Mouse (Mus musculus): ENCODE measurements at regions not wholly inside any gene's neighbourhood (a gene's known extent, or its start where the extent isn't known, plus 50 kb on each side); places are given as distances from the start of the nearest gene placed in this dataset.
A peak's percentile ranks its signal among the peaks of the same experiment; 100 is the strongest.

- WGBS = 34% methylated on average over 4 of the region's 4 CpGs
- peak; percentile 91 for ATAC-seq (ENCODE audit: low FRiP score, low read depth)
- no peak overlapping the region for H3K4me3 ChIP-seq
- peaks cover 12% of the 10 kb centered on the region for H3K4me1 ChIP-seq
- H3K27me3 ChIP-seq = no peaks in the 10 kb centered on the region
- H3K9ac ChIP-seq = no peak overlapping the region
- no peak overlapping the region for H3K4me2 ChIP-seq (replicated peaks)
- peak overlapping the region; percentile 28; the same call in 1 of the 2 replicates for H3K27ac ChIP-seq
- no peaks in the 10 kb centered on the region for H3K9me3 ChIP-seq
- H3K36me3 ChIP-seq = no peaks in the 10 kb centered on the region
Measured at GRCm38 (mm10) chr15:6934564-6934980, 59.8 kb upstream of the Osmr start.

DNA sequence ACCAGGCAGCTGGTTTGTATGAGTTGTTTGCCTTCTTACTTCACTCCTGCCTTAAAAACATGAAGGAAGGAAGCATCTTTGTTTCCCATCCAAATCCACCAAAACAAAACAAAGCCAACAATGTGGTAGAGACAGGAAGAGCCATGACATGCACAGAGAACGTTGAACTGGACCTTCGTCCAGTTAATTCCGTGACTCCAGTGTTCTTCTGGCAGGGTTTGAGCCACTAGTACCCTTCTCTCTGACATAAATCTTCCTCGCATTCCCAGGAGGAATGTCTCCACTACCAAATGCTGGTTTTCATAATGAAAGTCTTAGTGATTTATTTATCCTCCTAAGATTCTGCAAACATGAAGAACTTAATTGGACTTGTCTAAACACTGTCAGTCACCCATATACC is 66.7 kb upstream of the Osmr start:
- H3K4me1 ChIP-seq = no peaks in the 10 kb centered on the region
- H3K4me3 ChIP-seq = no peak overlapping the region
- no peak overlapping the region for H3K4me2 ChIP-seq (replicated peaks)
- no peaks in the 10 kb centered on the region for H3K36me3 ChIP-seq
- no peak for ATAC-seq (ENCODE audit: low FRiP score, low read depth)
- H3K27me3 ChIP-seq = peaks cover 4% of the 10 kb centered on the region; the same call in 1 of the 2 replicates
- H3K27ac ChIP-seq = no peak overlapping the region
- no peak overlapping the region for H3K9ac ChIP-seq
- H3K9me3 ChIP-seq = peaks cover 8% of the 10 kb centered on the region; the same call in 1 of the 2 replicates
- 80% methylated on average over 4 of the region's 4 CpGs for WGBS

GRCm38 (mm10) chr15:6949236-6949635 is 74.5 kb upstream of the Osmr start:
- peaks cover 9% of the 10 kb centered on the region; the same call in 1 of the 2 replicates for H3K4me1 ChIP-seq
- H3K36me3 ChIP-seq = no peaks in the 10 kb centered on the region
- H3K4me2 ChIP-seq (replicated peaks) = no peak overlapping the region
- H3K27ac ChIP-seq = no peak overlapping the region
- peaks cover 3% of the 10 kb centered on the region; the same call in 1 of the 2 replicates for H3K27me3 ChIP-seq
- H3K9me3 ChIP-seq = peaks cover 8% of the 10 kb centered on the region; the same call in 1 of the 2 replicates
- ATAC-seq (ENCODE audit: low FRiP score, low read depth) = no peak
- 76% methylated on average over 5 of the region's 5 CpGs for WGBS
- H3K9ac ChIP-seq = no peak overlapping the region
- H3K4me3 ChIP-seq = no peak overlapping the region

DNA sequence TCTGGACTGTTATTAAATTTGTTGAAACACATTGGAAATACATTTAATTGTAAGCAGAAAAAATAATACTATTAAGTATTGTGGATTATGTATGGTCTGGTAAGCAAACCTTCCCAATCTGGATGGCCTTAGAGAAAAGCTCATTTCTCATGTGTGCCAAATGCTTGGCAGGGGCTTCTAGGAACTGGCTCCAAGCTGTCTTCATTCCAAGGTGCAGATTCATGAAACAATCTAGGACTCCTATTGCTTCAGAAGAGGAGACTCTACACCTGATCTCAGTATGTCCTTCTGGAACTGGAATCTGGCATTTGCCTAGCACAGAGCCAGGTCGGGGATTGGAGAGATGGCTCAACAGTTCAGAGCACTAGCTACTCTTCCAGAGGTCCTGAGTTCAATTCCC is 74.9 kb upstream of the Osmr start:
- peaks cover 13% of the 10 kb centered on the region; the same call in 1 of the 2 replicates for H3K4me1 ChIP-seq
- no peak overlapping the region for H3K9ac ChIP-seq
- no peak overlapping the region for H3K4me3 ChIP-seq
- no peak for ATAC-seq (ENCODE audit: low FRiP score, low read depth)
- H3K27ac ChIP-seq = no peak overlapping the region
- WGBS = 91% methylated on average over 1 of the region's 1 CpGs
- H3K36me3 ChIP-seq = no peaks in the 10 kb centered on the region
- H3K4me2 ChIP-seq (replicated peaks) = no peak overlapping the region
- peaks cover 3% of the 10 kb centered on the region; the same call in 1 of the 2 replicates for H3K27me3 ChIP-seq
- H3K9me3 ChIP-seq = peaks cover 4% of the 10 kb centered on the region; the same call in 1 of the 2 replicates

DNA sequence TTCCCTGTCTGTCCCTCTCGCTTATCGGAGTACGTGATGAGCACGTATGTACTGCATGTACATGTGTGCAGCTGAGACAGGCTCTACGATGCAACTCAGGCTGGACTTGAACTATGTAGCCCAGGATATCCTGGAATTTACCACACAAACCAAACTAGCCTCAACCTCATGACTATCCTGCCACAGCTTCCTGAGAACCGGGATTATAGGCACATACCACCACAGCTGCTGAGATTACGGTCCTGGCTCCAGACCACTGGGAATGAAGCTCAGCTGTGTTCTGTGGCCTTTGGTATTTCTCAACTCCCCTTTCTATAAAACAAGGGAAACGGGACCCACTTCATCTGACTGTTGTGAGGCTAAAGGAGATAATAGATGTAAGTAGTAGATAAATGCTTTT is 75.7 kb upstream of the Osmr start:
- WGBS = 85% methylated on average over 8 of the region's 8 CpGs
- peaks cover 13% of the 10 kb centered on the region; the same call in 1 of the 2 replicates for H3K4me1 ChIP-seq
- 0 out of 2 replicates have a peak overlapping the region, but pooled peaks have one; percentile 6 for H3K27ac ChIP-seq
- no peak for ATAC-seq (ENCODE audit: low FRiP score, low read depth)
- H3K27me3 ChIP-seq = peaks cover 3% of the 10 kb centered on the region; the same call in 1 of the 2 replicates
- no peaks in the 10 kb centered on the region for H3K9me3 ChIP-seq
- no peak overlapping the region for H3K4me2 ChIP-seq (replicated peaks)
- no peak overlapping the region for H3K9ac ChIP-seq
- no peaks in the 10 kb centered on the region for H3K36me3 ChIP-seq
- H3K4me3 ChIP-seq = no peak overlapping the region

DNA sequence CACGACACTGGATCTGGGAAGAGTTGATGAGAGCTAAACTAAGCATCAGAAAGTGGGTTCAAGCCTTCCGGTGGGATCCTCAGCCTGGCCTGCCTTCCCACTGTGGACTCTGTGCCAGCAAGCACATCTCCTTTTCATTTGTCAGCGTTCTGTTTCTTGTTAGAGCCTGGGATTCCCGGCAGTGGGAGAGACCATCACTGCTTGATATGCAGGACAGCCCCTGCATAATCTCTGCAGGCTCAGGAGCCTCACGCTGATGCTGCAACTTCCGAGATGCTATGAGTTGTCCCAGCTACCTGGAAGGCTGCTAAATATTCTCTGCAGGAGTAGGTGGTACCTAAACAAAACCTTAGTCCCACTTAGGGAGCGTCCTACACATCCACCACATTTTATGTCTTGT is 78.8 kb upstream of the Osmr start:
- Histone ChIP-seq H3K9me3 (no peaks in the 10 kb centered on the region), H3K4me1 (peaks cover 13% of the 10 kb centered on the region; the same call in 1 of the 2 replicates), H3K36me3 (no peaks in the 10 kb centered on the region), H3K9ac (no peak overlapping the region), H3K4me3 (no peak overlapping the region), H3K27ac (no peak overlapping the region), H3K4me2 (replicated peaks) (no peak overlapping the region), H3K27me3 (peaks cover 3% of the 10 kb centered on the region; the same call in 1 of the 2 replicates)
- ATAC-seq (ENCODE audit: low FRiP score, low read depth) = peak; percentile 40; the same call in 1 of the 2 replicates
- 29% methylated on average over 7 of the region's 7 CpGs for WGBS

DNA sequence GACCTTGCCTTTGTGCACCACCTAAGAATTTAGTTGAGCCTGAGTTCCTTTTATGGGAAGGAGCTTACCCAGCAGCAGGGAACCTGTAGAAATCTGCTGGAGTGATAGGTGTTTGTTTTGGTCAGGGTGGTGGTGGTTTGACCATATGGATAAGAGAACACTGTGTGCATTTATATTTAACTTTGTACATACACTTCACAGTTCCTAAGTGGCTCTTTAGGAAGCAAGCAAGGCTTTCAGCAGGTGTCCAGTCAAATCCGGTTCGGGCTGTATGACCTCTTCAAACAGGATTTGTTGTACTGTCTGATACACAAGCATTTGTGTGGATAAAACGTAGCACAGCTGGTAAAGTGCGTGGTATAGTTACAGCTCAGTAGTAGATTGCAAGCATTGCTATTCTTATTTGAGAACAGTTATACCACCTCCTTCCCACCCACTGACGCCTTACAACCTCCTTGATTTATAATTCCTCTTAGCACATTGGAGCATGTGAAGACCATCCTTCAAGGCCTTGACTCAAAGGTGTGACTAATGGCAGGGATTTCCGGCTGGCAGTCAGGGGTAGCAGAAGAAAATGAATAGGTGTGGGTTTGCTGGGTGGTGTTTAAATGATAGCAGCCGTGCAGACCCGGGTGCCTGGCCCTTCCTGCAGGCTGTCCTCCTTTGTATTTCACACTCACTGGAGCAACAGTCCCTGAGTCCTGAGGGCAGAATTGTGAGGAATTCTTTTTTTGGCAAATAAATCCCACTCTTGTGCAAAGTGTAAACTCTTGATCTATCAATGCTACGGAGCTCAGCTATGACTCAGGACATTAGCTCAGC is 79.4 kb upstream of the Osmr start:
- no peak for ATAC-seq (ENCODE audit: low FRiP score, low read depth)
- WGBS = 41% methylated on average over 9 of the region's 9 CpGs
- no peak overlapping the region for H3K27ac ChIP-seq

GRCm38 (mm10) chr15:6959911-6960310 is 85.1 kb upstream of the Osmr start:
- no peak overlapping the region for H3K9ac ChIP-seq
- H3K4me1 ChIP-seq = no peaks in the 10 kb centered on the region
- no peaks in the 10 kb centered on the region for H3K27me3 ChIP-seq
- no peak overlapping the region for H3K27ac ChIP-seq
- H3K36me3 ChIP-seq = no peaks in the 10 kb centered on the region
- H3K4me3 ChIP-seq = no peak overlapping the region
- H3K9me3 ChIP-seq = no peaks in the 10 kb centered on the region
- no peak overlapping the region for H3K4me2 ChIP-seq (replicated peaks)
- WGBS = 76% methylated on average over 8 of the region's 8 CpGs
- no peak for ATAC-seq (ENCODE audit: low FRiP score, low read depth)

More for the DNA sequence above, 79.4 kb upstream of the Osmr start:
- H3K27me3 ChIP-seq = peaks cover 3% of the 10 kb centered on the region; the same call in 1 of the 2 replicates
- H3K9me3 ChIP-seq = no peaks in the 10 kb centered on the region
- H3K4me1 ChIP-seq = peaks cover 13% of the 10 kb centered on the region; the same call in 1 of the 2 replicates
- H3K4me2 ChIP-seq (replicated peaks) = no peak overlapping the region
- H3K9ac ChIP-seq = no peak overlapping the region
- H3K36me3 ChIP-seq = no peaks in the 10 kb centered on the region
- H3K4me3 ChIP-seq = no peak overlapping the region

DNA sequence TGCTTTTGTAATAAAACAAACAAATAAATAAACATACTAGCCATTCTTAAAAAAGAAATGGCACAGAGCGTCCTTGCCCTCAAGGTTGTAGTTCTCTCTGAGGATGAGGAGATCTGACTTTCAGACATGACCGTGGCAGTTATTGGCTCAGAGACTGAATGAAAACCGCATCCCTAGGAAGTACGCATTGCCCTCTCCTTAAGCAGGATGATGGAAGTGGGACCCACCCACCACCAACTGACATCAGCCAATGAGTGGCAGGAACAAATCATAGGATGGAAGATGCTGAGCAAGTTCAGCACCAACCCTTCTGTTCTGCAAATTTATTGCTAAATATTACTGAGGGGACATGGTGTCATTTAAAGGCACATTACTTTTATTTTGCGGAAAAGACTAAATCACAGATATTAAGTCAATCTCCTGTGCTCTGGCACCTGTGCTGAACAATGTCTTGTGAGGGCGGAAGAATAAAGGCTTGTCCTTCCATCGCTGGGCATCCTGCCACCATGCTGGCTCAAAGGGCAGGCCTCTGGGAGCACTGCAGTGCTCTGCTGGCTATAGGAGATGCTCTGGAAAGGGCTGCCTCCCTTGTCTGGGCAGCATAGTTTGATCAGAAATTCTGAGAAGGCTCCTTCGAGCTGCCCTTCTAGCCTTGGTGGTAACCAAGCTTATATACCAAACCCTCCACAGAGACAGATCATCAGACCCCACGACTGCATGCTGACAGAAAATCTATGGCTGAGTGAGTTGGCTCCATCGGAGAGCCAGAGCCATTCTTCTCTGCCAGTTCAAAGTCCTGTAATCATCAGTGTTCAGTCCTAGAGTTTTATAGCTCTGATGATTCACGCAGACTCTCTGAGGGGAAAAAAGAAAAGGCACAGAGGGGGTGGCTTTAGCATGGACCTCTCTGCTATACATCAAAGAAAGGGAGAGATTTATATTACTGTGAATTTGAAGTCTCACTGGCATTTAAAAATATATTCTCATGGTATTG is 86.3 kb upstream of the Osmr start:
- no peaks in the 10 kb centered on the region for H3K9me3 ChIP-seq
- 68% methylated on average over 11 of the region's 11 CpGs for WGBS
- no peak overlapping the region for H3K4me3 ChIP-seq
- no peak overlapping the region for H3K27ac ChIP-seq
- no peak overlapping the region for H3K4me2 ChIP-seq (replicated peaks)
- H3K27me3 ChIP-seq = no peaks in the 10 kb centered on the region
- H3K36me3 ChIP-seq = no peaks in the 10 kb centered on the region
- H3K9ac ChIP-seq = no peak overlapping the region
- no peak for ATAC-seq (ENCODE audit: low FRiP score, low read depth)
- no peaks in the 10 kb centered on the region for H3K4me1 ChIP-seq

DNA sequence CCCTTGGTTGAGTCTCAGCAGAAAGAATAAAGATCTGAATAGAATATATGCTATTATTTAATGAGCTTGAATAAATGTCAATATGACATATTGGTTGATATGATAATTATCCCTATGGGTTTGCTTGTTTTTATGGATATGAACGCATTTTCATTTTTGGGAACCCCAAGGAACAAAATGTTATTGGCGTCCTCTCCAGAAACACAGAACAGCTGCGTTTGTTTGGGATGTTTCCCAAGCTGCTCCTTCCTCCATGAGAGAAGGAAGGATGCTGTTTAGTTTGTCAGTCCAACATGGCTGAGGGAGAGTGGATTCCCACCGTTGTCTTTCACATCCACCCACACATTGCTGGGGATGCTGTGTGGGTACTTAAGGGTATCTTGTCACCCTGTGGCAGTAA is 89.9 kb upstream of the Osmr start:
- Histone ChIP-seq H3K4me2 (replicated peaks) (no peak overlapping the region), H3K9ac (no peak overlapping the region), H3K9me3 (peaks cover 5% of the 10 kb centered on the region; the same call in 1 of the 2 replicates), H3K36me3 (no peaks in the 10 kb centered on the region), H3K4me1 (no peaks in the 10 kb centered on the region), H3K27me3 (no peaks in the 10 kb centered on the region), H3K4me3 (no peak overlapping the region), H3K27ac (no peak overlapping the region)
- 87% methylated on average over 4 of the region's 4 CpGs for WGBS
- ATAC-seq (ENCODE audit: low FRiP score, low read depth) = no peak

- no peak overlapping the region for H3K4me2 ChIP-seq (replicated peaks)
- H3K36me3 ChIP-seq = no peaks in the 10 kb centered on the region
- no peaks in the 10 kb centered on the region for H3K4me1 ChIP-seq
- H3K9me3 ChIP-seq = peaks cover 5% of the 10 kb centered on the region; the same call in 1 of the 2 replicates
- H3K27me3 ChIP-seq = no peaks in the 10 kb centered on the region
- no peak overlapping the region for H3K9ac ChIP-seq
- ATAC-seq (ENCODE audit: low FRiP score, low read depth) = no peak
- 47% methylated on average over 4 of the region's 4 CpGs for WGBS
- H3K27ac ChIP-seq = no peak overlapping the region
- no peak overlapping the region for H3K4me3 ChIP-seq
Measured at GRCm38 (mm10) chr15:6965446-6965845, 90.7 kb upstream of the Osmr start.

GRCm38 (mm10) chr15:6974410-6974809 is 99.6 kb upstream of the Osmr start:
- H3K27me3 ChIP-seq = no peaks in the 10 kb centered on the region
- ATAC-seq (ENCODE audit: low FRiP score, low read depth) = no peak
- 29% methylated on average over 4 of the region's 4 CpGs for WGBS
- no peaks in the 10 kb centered on the region for H3K36me3 ChIP-seq
- H3K9ac ChIP-seq = no peak overlapping the region
- no peak overlapping the region for H3K27ac ChIP-seq
- H3K4me2 ChIP-seq (replicated peaks) = no peak overlapping the region
- no peaks in the 10 kb centered on the region for H3K9me3 ChIP-seq
- H3K4me1 ChIP-seq = 0 out of 2 replicates have a peak, but pooled peaks cover 4% of the 10 kb centered on the region
- no peak overlapping the region for H3K4me3 ChIP-seq
